Mouse (Mus musculus) liver, embryonic 11.5 days (tissue): ENCODE results near the gene Slc22a15. TPM values are rescaled to one million over a fixed set of nuclear protein-coding genes. Genes with fewer than 3 reads are reported as not detected.

ENCODE experiments used
- ATAC-seq: fragments of 200-750 bp; cut with Nextera tagmentation; replicated peaks from 2 replicates; pipeline ENCODE4 v1.8.0; 2017; ENCODE audit warnings: moderate number of reproducible peaks, mild to moderate bottlenecking, moderate TSS enrichment, moderate library complexity; ENCODE audit not compliant: low FRiP score
- DNase-seq: peaks from one replicate; pipeline ENCODE4 v3.0.0-alpha.2; 2017; ENCODE audit warnings: low spot score
- H3K27ac ChIP-seq: fragments of 300-500 bp; sonication (generic); 2 replicates; pipeline ENCODE4 v1.5.1; 2014; ENCODE audit warnings: mild to moderate bottlenecking, low read depth, low read length, control low read depth
- H3K27me3 ChIP-seq: fragments of 300-500 bp; sonication (generic); replicated peaks from 2 replicates; pipeline ENCODE4 v1.6.1; 2014; ENCODE audit warnings: low read length, mixed read lengths; ENCODE audit not compliant: control insufficient read depth, insufficient read depth
- H3K36me3 ChIP-seq: fragments of 300-500 bp; sonication (generic); 2 replicates; pipeline ENCODE4 v1.6.1; 2014; ENCODE audit warnings: mild to moderate bottlenecking, low read length, moderate library complexity, mixed read lengths; ENCODE audit not compliant: control insufficient read depth, insufficient read depth
- H3K4me1 ChIP-seq: fragments of 300-500 bp; sonication (generic); replicated peaks from 2 replicates; pipeline ENCODE4 v1.6.1; 2014; ENCODE audit warnings: low read length, mixed read lengths; ENCODE audit not compliant: control insufficient read depth, insufficient read depth
- H3K4me2 ChIP-seq: fragments of 300-500 bp; sonication (generic); 2 replicates; pipeline ENCODE4 v1.6.1; 2014; ENCODE audit warnings: mild to moderate bottlenecking, control low read depth, moderate library complexity
- H3K4me3 ChIP-seq: fragments of 300-500 bp; sonication (generic); 2 replicates; pipeline ENCODE4 v1.5.1; 2014; ENCODE audit warnings: low read depth, low read length, control low read depth
- H3K9ac ChIP-seq: fragments of 300-500 bp; sonication (generic); 2 replicates; pipeline ENCODE4 v1.6.1; 2014; ENCODE audit warnings: low read depth, low read length, control low read depth
- H3K9me3 ChIP-seq: fragments of 300-500 bp; sonication (generic); 2 replicates; pipeline ENCODE4 v1.6.1; 2016; ENCODE audit warnings: low read length, inconsistent platforms, mixed read lengths; ENCODE audit not compliant: control insufficient read depth
- WGBS: fragments of 180-500 bp; shearing (Covaris S2); extraction: QIAGEN DNeasy Blood & Tissue Kit; methylation state at CpG from one replicate; pipeline ENCODE4 v1.1.7; 2014; 5-methylcytosine and 5-hydroxymethylcytosine counted together
- polyA plus RNA-seq: library from polyadenylated mRNA; unstranded; fragments of >200 nt; fragmentation: Nextera tagmentation; extraction: Ambion mirVana; gene quantifications from 2 replicates; pipeline ENCODE4 v1.2.1, GENCODE M21; 2014

Gene Slc22a15
- polyA plus RNA-seq, 1 experiment from 2014 or later = 1.8 TPM

DNA sequence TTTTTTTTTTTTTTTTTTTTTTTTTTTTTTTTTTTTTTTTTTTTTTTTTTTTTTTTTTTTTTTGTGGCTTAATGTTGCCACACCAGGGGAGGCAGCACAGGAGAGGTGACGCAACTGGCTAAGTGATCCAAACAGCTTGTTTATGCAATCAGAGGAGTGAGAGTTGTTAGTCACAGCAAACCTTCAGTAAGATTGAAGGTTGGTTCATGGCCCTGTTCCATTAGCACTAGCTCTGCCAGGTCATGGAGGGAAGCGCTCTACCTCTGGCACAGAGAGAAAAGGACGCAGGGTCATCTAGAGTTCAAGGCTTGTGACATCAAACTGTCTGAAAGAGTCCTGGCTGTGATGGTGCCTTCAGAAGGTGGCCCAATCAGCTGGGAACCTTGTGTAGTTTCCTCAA, 24.3 kb upstream of the Slc22a15 start:
- H3K9me3 ChIP-seq = no peaks in the 10 kb centered on the region
- H3K36me3 ChIP-seq = no peaks in the 10 kb centered on the region
- no peak for ATAC-seq
- DNase-seq = no peak
- H3K27ac ChIP-seq = no peak overlapping the region
- no peak overlapping the region for H3K4me2 ChIP-seq
- H3K27me3 ChIP-seq = no peaks in the 10 kb centered on the region
- peaks cover 3% of the 10 kb centered on the region; the same call in 1 of the 2 replicates for H3K4me1 ChIP-seq
- no peak overlapping the region for H3K4me3 ChIP-seq
- no peak overlapping the region for H3K9ac ChIP-seq
- 57% methylated on average over 3 of the region's 3 CpGs for WGBS

DNA sequence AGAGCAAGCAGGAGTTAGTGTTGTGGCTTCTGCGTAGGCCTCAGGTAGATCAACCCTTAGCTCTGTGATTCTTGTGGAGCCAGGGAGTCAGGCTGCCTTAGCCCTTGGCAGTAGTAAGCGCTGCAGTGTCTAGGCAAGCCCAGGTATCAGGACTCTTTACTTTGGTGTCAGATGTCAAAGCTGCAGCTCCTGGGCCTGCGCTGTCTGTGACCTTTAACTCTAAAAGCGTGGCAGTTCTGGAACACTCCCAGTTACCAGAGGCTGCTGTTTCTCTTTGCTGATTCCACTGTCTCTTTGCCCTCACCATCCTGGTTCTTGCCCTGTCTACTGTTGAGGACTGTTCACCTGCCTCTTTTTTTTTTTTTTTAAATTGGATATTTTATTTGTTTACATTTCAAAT, 23.0 kb upstream of the Slc22a15 start:
- H3K9ac ChIP-seq = no peak overlapping the region
- H3K4me3 ChIP-seq = no peak overlapping the region
- no peak overlapping the region for H3K4me2 ChIP-seq
- H3K36me3 ChIP-seq = no peaks in the 10 kb centered on the region
- H3K4me1 ChIP-seq = peaks cover 3% of the 10 kb centered on the region; the same call in 1 of the 2 replicates
- DNase-seq (no peak), ATAC-seq (no peak)
- H3K27ac ChIP-seq = no peak overlapping the region
- H3K27me3 ChIP-seq = no peaks in the 10 kb centered on the region
- 66% methylated on average over 4 of the region's 4 CpGs for WGBS
- no peaks in the 10 kb centered on the region for H3K9me3 ChIP-seq

DNA sequence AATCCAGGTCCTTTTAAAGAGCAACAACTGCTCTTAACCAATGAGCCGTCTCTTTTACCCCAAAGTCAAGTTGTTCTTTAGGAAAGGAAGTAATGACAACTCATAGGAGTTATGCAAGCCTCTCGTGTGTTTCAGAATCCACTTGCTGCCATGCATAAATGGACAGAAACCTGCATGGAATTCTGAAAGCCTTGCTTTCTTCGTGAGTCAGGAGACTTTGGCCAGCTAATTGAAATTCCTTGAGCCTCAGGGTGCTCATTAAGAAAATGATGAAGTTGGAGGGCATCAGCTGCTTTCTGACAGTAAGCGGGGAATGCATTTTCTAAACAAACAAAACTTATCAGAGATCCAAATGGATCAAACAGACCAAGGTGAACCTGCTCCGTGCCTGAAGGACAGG, 21.0 kb upstream of the Slc22a15 start:
- DNase-seq = no peak
- no peak overlapping the region for H3K27ac ChIP-seq
- ATAC-seq = no peak
- no peaks in the 10 kb centered on the region for H3K9me3 ChIP-seq
- WGBS = 67% methylated on average over 5 of the region's 5 CpGs
- peaks cover 3% of the 10 kb centered on the region; the same call in 1 of the 2 replicates for H3K4me1 ChIP-seq
- no peak overlapping the region for H3K4me3 ChIP-seq
- H3K27me3 ChIP-seq = no peaks in the 10 kb centered on the region
- H3K4me2 ChIP-seq = no peak overlapping the region
- H3K36me3 ChIP-seq = no peaks in the 10 kb centered on the region
- no peak overlapping the region for H3K9ac ChIP-seq

DNA sequence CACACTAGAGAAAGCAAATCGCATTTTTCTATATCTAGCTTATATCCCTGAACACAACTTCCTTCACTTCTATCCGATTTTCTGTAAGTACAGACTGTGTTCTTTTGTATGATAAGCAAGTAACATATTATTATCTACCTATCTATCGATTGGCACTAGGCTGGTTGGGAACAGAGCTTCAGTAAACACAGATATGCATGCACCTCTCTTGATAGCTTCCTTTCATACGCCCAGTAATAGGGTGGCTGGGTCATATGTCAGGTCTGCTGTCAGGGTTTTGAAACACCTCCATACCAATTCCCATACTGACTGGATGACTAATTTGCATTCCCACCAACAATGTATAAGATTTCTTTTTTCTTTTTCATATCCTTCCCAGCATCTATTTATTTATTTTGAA, 16.2 kb upstream of the Slc22a15 start:
- Histone ChIP-seq H3K36me3 (no peaks in the 10 kb centered on the region), H3K4me2 (no peak overlapping the region), H3K4me1 (no peaks in the 10 kb centered on the region), H3K27ac (no peak overlapping the region), H3K9ac (no peak overlapping the region), H3K4me3 (no peak overlapping the region), H3K9me3 (no peaks in the 10 kb centered on the region), H3K27me3 (no peaks in the 10 kb centered on the region)
- ATAC-seq (no peak), DNase-seq (no peak)
- 54% methylated on average over 4 of the region's 4 CpGs for WGBS

DNA sequence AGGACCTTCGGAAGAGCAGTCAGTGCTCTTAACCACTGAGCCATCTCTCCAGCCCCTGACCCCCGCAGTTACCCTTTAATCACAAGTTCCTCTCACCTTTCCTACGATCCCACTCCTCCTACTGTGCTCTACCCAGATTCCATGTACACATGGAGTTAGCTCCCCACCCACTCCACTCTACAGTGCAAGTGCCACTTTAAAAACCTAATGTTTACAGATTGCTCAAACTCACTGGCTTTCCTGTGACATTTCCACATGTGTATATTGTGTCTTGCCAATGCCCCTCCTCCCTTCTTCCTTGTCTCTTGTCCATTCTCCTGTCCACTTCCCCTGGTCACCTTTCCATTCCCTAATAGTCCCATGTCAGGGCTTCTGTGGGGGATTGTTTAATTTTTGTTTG, 15.6 kb upstream of the Slc22a15 start:
- no peak overlapping the region for H3K4me3 ChIP-seq
- no peaks in the 10 kb centered on the region for H3K4me1 ChIP-seq
- no peak overlapping the region for H3K4me2 ChIP-seq
- H3K27me3 ChIP-seq = no peaks in the 10 kb centered on the region
- H3K27ac ChIP-seq = no peak overlapping the region
- DNase-seq = no peak
- no peaks in the 10 kb centered on the region for H3K36me3 ChIP-seq
- no peak for ATAC-seq
- no peaks in the 10 kb centered on the region for H3K9me3 ChIP-seq
- no peak overlapping the region for H3K9ac ChIP-seq
- 69% methylated on average over 3 of the region's 3 CpGs for WGBS

DNA sequence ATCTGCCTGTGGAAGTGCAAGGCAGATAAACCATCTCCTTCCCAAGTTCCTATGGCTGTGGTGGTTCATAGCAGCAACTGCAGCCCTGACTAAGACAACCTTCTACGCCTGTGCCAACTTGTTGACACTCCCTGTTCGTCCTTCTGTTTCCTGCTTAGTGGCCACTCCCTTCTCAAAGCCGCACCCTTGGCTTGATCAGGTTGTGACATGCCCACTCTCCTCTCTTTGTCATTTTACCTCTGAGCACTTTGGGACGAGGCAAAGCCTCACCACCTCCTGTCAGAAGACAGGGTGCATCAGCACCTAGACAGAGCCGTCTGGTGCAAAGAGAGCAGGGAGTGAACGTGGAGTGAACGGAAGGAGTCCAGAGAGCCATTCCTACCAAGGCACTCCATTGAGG, 14.9 kb upstream of the Slc22a15 start:
- H3K27ac ChIP-seq = no peak overlapping the region
- no peaks in the 10 kb centered on the region for H3K9me3 ChIP-seq
- DNase-seq (no peak), ATAC-seq (peak; percentile 43; the same call in 1 of the 2 replicates)
- no peak overlapping the region for H3K4me2 ChIP-seq
- no peak overlapping the region for H3K9ac ChIP-seq
- no peaks in the 10 kb centered on the region for H3K27me3 ChIP-seq
- 54% methylated on average over 7 of the region's 7 CpGs for WGBS
- H3K4me3 ChIP-seq = no peak overlapping the region
- H3K36me3 ChIP-seq = no peaks in the 10 kb centered on the region
- H3K4me1 ChIP-seq = no peaks in the 10 kb centered on the region

DNA sequence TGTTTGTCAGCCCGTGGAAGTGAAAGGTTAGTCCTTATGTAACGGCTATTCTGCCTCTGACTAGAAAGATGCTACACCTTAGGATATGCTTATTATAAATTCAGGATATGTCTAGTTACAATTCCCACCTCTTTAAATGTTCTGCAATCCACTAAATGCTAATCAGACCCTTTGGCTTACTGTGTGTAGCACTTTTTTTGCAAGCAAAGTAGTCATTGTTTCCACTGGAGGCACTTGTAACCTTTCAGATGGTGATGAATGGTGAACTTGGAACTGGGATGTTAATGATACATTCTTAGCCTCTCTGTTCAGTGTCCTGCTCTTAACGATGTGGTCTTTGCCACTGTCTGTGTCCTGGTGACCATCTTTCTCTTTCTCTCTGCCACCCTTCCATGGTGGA, 12.1 kb upstream of the Slc22a15 start:
- Histone ChIP-seq H3K9ac (no peak overlapping the region), H3K27ac (no peak overlapping the region), H3K4me3 (no peak overlapping the region), H3K4me1 (no peaks in the 10 kb centered on the region), H3K9me3 (no peaks in the 10 kb centered on the region), H3K4me2 (no peak overlapping the region), H3K36me3 (no peaks in the 10 kb centered on the region), H3K27me3 (no peaks in the 10 kb centered on the region)
- ATAC-seq (no peak), DNase-seq (no peak)
- 76% methylated on average over 3 of the region's 3 CpGs for WGBS

DNA sequence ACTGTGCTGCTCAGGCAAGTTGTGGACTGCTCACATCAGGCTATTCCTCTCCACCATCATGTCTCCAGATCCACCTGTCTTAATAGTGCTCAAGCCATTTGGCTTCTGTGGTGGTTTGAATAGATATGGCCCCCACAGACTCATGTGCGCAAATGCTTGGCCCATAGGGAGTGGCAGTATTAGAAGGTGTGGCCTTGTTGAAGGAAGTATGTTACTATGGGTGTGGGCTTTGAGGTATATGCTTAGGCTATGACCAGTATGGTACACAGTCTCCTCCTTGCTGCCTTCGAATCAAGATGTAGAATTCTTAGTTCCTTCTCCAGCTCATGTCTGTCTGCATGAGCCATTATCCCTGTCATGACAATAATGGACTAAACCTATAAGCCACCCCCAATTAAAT, 9.6 kb upstream of the Slc22a15 start:
- no peak for DNase-seq
- Histone ChIP-seq H3K27ac (no peak overlapping the region), H3K4me1 (no peaks in the 10 kb centered on the region), H3K27me3 (no peaks in the 10 kb centered on the region), H3K9ac (no peak overlapping the region), H3K9me3 (no peaks in the 10 kb centered on the region), H3K36me3 (no peaks in the 10 kb centered on the region), H3K4me3 (no peak overlapping the region), H3K4me2 (no peak overlapping the region)
- 88% methylated on average over 2 of the region's 2 CpGs for WGBS
- no peak for ATAC-seq

DNA sequence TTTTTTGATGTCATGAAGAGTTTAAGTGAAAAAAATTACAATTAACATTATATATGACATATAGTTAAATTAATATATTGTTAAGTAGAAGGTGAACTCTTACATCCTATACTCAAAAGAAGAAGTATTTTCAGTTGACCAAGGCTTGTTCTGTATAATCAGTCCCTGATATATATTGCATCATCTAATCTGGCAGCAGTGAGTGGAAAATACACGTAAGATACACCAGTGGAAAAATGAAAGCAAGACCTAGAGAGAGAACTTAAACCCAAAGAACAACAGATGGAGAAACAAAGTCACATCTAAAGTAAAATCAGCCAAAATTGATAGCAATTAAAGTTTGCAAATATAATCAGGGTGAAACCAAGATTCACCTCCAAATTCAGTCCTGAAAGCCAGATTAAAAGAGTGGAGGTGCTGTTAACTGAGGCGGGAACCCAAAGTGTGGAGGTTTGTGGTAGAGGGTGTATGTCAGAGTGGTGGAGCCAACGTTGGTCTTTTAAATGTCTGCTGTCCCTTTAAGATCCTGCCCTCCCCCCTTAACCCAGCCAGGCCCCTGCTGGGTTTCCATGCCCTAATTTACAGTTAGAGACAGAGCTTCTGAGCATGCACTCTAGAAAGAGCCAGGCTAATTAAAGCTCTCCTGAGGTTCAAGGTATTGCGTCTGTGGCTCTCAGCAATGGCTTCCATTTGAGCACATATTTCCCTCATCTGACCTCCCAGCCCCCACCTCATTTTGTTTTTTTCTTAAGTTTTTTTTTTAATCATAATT, 5.0 kb upstream of the Slc22a15 start:
- Histone ChIP-seq H3K9ac (no peak overlapping the region), H3K4me3 (no peak overlapping the region), H3K36me3 (no peaks in the 10 kb centered on the region), H3K9me3 (no peaks in the 10 kb centered on the region), H3K4me1 (no peaks in the 10 kb centered on the region; the same call in 1 of the 2 replicates), H3K27me3 (no peaks in the 10 kb centered on the region), H3K4me2 (no peak overlapping the region), H3K27ac (no peak overlapping the region)
- 38% methylated on average over 4 of the region's 4 CpGs for WGBS
- ATAC-seq (no peak), DNase-seq (no peak)
